Mouse (Mus musculus): ENCODE data around the gene Nkiras2. TPM values are rescaled to one million over a fixed set of nuclear protein-coding genes. Genes with fewer than 3 reads are reported as not detected.
"Not testable (repeated sequence)": the region's sequence is repeated elsewhere in the genome, so short reads cannot be mapped to it uniquely, and the experiment has no call there.

Gene Nkiras2
- total RNA-seq, 1 experiment from 2014 or later: 14.0 TPM

DNA sequence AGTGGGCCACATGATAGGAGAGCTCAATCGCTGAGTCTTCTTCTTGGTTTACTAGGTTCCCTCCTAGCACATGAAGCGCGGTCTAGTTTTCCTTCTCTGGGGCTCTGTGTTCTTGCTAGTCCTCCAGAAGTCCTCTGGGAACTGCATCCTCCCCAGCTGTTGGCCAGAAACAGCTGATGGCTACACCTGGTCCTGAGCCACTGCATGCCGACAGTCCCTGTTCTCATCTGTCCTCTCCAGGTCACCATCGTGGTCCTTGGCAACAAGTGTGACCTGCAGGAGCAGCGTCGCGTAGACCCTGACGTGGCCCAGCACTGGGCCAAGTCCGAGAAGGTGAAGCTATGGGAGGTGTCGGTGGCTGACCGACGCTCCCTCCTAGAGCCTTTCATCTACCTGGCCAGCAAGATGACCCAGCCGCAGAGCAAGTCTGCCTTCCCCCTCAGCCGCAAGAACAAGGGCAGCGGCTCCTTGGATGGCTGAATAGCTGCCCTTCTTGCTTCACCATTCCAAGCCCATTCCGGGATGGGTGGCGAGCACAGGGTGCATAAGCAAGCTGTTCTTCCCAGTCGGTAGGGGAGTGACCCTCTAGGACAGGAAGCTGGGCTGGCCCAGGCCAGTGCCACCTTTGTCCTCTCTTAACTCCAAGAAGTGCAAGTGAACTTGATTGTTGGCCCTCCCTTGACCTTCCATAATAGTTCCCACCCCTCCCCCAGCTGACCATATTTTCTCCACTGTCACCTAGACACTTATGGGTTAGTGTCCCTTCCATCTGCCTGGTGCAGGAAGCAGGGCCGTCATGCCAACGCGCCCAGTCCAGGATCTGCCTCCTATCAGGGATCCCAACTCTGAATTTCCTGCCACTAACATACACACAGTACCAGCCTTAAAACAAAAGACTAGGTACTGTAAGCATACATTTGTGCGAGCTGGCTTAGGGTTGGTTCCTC lies 7.0 kb downstream of the Nkiras2 start:
- no peak for ATAC-seq (replicated peaks; ENCODE audit: low read depth, poor library complexity, severe bottlenecking)

DNA sequence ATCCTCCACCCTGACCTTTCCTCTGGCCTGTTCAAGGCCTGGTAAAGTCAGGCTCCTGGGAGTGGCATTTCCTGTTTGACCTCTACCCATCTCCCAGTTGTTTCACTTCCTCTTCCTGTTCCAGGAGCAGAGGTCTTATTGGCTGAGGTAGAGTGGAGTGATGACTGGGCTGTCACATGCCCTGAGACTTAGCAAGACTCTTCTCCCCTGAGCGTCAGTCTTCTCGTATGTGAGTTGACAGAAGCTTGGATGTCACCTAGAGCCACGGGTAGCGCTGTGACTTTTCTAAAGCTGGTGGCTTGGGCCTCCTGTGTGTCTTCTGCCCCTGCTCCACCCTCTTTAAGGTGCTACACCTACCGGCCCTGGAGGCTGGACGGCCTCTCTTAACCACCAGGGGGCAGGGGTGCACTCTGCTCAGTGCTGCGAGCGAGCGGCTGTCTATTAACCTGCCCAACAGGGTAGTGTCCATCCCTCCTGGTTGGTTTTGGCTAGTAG lies 7.7 kb downstream of the Nkiras2 start:
- peak; percentile 61 for ATAC-seq (replicated peaks; ENCODE audit: low read depth, poor library complexity, severe bottlenecking)

DNA sequence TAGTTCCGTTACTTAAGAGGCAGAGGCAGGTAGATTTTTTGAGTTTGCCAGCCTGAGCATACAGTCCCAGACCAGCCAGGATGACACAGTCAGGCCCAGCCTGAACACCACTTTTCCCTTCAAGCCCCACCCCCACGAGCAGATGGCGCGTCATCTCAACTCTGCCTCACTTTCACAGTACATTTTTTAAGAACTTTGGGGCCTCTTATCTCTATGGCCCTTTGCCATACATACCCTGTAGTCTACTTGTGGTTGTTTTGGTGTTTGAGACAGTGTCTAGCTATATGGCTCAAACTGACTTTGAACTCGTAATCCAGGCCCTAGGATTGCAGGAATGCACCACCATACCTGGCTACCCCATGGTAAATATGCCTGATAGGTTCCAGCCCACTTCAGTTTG lies 9.0 kb downstream of the Nkiras2 start:
- ATAC-seq (replicated peaks; ENCODE audit: low read depth, poor library complexity, severe bottlenecking): peak; percentile 11; the same call in 1 of the 2 replicates

DNA sequence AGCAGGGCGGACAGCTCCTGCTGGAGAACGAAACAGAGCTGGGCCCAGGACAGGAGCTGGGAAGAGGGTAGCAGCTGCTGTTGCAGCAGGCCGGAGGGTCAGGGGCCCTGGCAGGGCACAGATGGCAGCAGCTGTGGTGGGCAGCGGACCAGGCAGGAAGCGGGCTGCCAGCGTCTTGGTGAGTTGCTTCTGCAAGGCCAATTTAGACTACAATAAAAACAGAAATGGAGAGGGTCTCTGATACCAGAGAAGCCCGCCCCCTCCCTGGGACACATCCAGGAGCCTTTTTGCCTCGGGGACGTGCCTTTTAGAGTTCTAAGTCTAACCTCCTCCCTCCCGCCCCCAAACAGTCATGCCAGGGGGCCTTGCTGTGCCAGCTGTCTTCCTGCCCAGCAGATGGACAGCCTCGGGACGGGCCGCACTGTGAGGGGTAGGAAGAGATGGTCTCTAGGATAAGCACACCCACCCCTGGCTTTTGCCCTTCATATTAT lies 9.9 kb downstream of the Nkiras2 start:
- no peak for ATAC-seq (replicated peaks; ENCODE audit: low read depth, poor library complexity, severe bottlenecking)

DNA sequence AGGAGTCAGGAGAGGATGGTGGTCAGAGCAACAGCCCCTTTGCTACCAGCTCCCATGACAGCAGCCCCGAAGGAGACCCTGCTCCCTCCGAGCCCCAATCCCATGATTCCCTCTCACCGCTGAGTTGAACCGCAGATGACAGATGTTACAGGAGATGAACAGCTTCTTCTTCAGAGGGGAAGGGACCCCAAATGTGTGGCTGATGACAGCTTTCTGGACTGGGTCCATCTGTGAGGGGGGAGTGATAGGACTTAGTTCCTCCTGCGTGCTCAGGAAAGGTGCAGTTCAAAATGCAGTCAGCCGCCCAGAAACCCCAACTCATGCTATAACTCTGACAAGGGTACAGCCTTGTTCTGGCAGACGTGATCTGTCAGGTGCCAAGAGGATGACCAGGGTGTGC lies 15.5 kb downstream of the Nkiras2 start:
- ATAC-seq (replicated peaks; ENCODE audit: low read depth, poor library complexity, severe bottlenecking): no peak

DNA sequence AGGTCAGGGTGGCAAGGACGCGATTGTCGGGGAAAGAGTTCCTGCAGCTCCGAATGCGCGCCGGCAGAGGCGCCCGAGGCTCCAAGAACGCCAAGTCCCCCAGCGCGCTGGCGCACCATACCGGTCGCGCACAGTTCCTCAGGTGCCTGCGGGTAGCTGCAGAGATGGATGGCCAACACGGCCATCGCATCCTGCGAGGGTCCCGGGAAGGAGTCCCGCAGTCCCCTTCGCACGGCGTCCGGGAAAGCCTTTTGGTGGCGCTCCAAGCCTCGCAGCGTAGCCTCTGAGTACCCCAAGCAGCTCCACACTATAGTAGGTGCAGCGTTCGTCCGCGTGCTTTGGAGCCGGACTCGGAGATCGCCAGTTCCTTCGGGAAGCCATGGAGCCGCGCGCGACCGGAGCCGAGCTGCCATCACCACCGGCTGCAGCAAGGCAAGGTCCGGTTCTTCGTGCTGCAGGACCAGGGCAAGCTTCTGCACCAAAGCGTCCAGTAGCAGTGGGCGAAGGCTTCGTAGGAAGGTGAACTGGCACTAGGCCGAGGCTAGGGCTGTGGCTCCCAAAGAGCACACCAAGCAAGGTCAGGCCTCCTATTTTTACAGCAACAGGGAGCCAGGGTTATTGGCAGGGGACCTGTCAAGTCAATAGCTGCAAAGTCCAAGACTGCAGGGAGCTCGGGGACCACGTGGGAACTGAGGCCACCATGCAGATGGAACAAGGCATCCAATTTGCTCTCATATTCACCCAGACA lies 21.3 kb downstream of the Nkiras2 start:
- ATAC-seq (replicated peaks; ENCODE audit: low read depth, poor library complexity, severe bottlenecking): peak; percentile 82

DNA sequence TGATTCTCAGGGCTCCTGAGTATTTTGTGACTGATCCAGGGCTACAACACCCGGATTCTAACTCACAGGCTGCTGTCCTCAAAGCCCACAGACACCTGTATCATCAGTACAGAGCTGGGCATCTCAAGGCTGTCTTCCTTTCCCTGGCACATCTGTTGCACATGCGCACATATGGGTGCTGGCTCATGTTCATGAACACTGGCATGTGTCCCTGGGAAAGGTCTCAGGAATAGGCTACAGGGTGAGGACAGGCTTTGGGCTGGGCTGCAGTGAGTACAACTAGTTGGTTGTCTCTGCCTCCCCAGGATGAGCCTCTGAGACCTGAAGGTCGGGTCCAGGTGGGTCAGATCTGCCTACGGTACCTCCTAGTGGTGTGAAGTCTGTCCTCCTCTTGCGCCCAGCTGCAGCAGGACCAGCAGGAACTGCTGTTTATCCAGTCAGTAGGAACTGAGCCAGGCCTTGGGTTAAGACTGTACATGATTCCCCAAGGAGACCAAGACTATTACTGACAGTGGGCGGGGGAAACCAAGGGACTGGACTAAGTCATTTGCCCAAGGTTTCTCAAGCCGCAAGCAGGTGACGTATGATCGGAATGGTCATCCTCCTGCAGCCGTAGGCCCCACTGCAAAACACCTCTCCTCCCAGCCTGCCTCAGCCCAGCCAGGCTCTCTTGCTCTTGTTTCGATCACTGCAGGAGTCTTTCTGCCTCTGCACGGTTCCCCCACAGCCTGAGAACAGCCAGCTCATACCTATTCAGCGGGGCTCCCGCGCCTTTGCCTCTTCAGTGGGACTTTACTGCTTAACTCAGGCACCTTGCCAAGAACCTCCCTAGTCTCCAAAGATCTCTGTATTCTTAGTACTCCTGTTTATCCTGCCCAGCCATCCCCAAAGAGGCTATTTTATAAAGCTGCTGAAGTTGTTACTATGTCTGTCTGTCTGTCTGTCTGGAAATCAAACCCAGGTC lies 24.9 kb downstream of the Nkiras2 start:
- ATAC-seq (replicated peaks; ENCODE audit: low read depth, poor library complexity, severe bottlenecking): no peak

DNA sequence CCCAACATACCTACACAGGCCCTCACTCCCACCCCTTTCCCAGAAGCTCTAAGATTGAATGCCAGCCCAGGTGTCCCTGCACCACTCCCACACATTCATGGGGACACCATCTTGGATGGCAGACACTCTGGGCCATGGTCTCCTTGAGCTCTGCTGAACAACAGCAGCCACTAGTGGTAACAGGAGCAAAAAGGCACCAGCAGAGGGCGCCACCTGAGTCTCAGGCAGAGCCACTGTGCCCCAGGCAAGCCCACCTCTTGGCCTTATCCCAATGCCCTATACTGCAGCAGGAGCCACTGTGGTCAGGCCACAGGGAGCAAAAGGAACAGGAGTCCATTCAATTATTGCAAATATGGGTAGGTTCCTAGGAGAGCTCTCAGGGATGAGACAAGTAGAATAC lies 27.2 kb downstream of the Nkiras2 start:
- peak; percentile 87 for ATAC-seq (replicated peaks; ENCODE audit: low read depth, poor library complexity, severe bottlenecking)

DNA sequence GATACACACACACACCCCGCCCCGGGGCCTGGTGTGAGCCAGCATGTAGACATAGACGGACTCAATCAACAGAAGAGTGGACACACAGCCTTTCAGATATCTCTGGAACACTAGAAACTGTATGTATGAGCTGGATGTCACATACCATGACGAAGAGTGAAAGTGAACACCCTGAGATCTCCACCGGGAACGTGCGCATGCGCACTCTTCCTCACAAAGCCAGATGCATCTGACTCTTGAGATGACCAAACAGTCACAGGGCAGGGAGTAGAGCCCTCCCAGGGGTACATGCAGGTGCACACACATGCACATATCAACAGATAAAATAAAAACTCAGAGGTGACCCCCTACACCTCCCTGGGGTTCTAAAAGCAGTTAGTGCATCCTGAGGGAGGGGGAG lies 29.4 kb downstream of the Nkiras2 start:
- ATAC-seq (replicated peaks; ENCODE audit: low read depth, poor library complexity, severe bottlenecking): no peak

DNA sequence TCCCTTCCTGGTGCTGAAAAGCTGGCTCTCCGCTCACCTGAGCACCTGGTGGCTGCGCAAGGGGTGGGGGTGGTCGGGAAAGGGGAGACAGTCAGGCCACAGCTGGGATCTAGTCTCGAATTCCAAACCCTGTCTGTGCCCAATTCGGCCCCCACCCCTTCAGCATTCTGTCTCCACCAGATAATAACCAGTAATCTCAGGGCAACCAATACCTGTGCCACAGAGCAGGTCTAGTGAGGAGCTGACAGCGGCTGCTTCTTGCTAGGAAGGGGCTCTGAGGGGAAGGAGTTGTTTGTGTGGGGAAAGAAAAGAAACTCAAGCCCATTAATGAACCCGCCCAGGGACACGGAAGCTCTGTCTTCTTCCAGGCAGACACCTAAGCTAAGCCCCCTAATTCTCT lies 32.2 kb downstream of the Nkiras2 start:
- ATAC-seq (replicated peaks; ENCODE audit: low read depth, poor library complexity, severe bottlenecking): no peak

DNA sequence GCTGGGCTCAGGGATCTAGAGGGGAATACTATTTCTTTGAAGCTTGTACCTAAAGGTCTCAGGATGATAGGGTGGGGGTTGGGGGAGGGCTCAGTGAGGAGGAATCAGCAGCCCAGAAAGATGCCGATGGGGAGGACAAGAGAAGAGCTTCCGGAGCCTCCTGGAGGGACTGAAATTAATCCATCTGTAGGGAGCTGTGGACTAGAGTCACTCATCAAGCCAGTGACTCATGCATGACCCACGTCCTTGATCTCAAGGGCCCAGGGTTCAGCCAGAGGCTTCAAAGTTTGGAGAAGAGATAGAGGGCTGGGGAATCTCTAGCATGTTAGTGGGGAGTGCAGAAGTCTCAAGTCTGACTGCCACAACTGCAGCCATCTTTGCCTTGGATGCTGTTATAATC lies 32.7 kb downstream of the Nkiras2 start:
- no peak for ATAC-seq (replicated peaks; ENCODE audit: low read depth, poor library complexity, severe bottlenecking)

DNA sequence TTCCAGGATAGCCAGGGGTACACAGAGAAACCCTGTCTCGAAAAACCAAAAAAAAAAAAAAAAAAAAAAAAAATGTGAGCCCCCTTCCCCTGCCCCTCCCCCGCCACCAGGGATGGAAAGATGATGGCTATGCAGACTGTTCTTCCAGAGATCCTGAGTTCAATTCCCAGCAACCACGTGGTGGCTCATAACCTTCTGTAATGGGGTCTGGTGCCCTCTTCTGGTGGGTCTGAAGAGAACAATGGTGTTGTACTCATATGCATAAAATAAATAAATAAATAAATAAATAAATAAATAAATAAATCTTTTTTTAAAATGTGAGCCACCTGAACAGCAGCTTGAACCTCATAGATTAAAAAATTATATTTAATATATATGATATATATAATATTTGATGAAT lies 36.5 kb downstream of the Nkiras2 start:
- not testable (repeated sequence) for ATAC-seq (replicated peaks; ENCODE audit: low read depth, poor library complexity, severe bottlenecking)

DNA sequence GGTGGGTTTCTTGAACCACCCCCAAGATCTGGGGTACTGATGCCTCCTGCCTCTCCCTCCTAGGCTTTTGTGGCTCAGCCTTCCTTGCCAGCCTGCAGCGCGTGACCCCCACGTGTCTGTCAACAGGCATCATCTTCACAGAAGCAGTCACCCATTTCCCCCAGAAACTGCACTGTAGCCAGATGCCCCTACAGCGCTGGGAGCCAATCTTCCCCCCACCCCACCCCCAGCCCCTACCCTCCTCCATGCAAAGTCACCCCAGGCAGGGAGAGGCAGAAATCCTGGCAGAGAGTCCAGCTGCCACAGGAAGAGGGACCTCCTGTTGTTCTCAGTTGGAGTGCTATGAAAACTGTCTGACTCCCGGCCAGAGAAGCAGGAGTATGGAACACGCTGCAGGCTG lies 37.4 kb downstream of the Nkiras2 start:
- ATAC-seq (replicated peaks; ENCODE audit: low read depth, poor library complexity, severe bottlenecking): 0 out of 2 replicates have a peak, but pooled peaks have one; percentile 22

DNA sequence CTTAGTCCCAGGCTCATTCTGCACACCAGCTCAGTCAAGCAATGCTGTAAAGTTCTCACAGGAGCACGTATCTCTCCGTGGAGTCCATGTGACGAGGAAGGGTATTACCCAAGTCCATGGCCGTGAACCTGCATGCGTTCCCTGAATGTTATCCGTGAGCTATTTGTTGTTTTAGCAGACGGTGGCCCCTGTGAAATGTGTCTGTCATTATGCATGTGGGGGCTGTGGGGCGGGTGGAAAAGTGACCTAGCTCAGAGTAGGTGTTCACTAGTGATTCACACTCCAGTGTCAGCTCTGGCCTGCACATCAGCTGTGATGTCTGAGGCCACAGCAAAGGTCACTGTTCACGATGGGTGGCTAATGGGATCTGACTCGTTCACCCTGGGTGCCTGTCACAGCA lies 40.8 kb downstream of the Nkiras2 start:
- ATAC-seq (replicated peaks; ENCODE audit: low read depth, poor library complexity, severe bottlenecking): no peak

DNA sequence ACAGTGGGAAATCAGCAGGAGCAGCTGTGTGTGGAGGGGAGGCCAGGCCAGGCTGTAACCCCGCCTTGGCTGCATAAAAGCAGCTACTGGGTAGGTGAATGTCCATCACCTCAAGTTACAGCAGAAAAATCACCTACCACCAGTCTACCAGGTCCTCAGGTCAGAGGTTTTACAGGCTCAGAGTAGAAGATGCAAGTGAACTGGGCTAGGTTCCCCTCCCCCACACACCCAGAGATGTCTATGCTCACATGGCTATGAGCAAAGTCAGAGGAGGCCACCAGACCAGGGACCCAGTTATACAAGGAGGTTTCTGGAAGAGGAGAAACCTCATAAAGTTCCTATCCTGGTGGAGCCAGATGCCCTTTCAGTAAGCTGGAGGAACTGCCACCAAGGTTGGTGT lies 52.0 kb downstream of the Nkiras2 start:
- no peak for ATAC-seq (replicated peaks; ENCODE audit: low read depth, poor library complexity, severe bottlenecking)

DNA sequence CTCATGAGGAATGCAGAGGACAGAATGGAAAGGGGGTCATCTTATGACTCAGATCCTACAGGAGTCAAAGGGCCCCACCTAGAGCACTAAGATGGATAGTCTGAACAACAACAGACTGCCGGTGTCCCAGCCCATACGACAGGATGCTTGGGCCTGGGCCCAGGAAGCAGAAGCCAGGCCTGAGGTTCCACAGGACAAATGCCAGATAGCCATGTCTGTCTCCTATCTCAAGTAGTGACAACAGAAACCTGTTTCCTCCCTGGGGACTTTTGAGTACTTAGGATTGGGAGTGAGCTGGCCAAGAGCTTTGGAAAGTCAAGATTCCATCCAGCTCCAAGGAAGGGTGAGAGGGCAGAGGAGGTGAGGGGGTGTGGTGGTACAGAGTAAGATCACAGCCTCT lies 52.9 kb downstream of the Nkiras2 start:
- ATAC-seq (replicated peaks; ENCODE audit: low read depth, poor library complexity, severe bottlenecking): no peak

DNA sequence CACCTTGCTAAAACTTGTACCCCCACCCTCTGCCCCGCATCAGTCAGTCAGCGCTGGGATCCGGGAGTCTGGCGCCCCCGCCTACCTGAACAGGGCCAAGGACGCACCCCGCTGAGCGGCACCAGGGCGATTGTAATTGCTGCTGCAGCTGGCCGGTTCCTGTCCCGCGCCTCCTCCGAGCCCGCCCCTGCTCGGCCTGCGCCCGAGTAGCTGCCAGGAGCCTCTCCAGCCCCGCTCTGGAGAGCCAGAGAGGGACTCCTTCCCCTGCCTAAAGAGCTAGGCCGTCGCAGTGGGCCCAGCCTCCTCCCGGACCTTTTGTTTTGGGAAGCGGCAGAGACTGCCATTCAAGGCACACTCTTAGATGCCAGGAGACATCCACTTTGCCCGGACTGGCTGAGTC lies 54.1 kb downstream of the Nkiras2 start:
- no peak for ATAC-seq (replicated peaks; ENCODE audit: low read depth, poor library complexity, severe bottlenecking)

Data from common myeloid progenitor, adult 5-6 weeks (primary cell).